Mouse (Mus musculus): ENCODE measurements around the gene Ywhag.
A peak's percentile ranks its signal among the peaks of the same experiment; 100 is the strongest.

The Ywhag gene

DNA sequence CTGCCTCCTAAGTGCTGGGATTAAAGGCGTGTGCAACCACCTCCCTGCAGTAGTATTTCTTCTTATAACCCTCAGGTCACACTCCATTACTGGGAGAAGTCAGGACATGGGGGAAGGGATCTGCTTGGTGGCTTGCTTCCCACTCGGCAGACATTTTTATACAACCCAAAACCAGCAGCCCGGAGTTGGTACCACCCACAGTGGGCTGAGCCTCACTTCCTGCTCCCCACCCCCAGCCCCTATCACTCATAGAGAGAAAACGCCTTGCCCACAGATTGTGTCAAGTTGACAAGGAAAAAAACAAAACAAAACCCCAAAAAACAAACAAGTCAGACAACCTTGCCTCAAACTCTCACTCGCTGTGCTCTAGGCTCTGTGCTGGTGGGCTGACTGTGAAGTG, 21.2 kb downstream of the Ywhag start:
- DNase-seq (ENCODE audit: low spot score), result no peak

DNA sequence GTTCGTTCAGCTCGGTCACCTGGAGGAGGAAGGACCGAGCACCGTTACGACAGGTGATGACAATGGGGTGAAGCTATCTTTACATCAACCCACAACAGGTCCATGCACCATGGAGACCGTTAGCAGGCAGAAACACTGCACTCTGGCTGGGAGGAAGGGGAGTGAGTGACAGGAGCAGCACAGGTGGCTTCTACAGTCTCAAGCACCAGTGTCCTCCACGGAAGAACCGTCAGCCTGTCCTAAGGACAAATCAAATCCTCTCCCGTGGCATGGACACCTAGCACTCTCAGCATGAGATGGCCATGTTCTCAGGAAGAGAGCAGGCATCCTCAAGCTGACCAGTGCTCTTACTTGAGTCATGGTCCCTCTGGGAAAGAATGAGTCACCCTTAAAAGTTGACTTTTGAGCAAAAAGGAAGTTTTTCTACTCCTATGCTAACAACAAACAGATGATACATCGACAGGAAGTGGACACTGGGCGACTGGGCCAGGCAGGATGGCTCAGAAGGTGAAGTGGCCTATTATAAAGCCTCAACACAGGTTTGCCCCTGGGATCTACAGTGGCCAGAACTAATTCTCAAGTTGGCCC, 22.7 kb downstream of the Ywhag start:
- peak; percentile 63 for DNase-seq (ENCODE audit: low spot score)

DNA sequence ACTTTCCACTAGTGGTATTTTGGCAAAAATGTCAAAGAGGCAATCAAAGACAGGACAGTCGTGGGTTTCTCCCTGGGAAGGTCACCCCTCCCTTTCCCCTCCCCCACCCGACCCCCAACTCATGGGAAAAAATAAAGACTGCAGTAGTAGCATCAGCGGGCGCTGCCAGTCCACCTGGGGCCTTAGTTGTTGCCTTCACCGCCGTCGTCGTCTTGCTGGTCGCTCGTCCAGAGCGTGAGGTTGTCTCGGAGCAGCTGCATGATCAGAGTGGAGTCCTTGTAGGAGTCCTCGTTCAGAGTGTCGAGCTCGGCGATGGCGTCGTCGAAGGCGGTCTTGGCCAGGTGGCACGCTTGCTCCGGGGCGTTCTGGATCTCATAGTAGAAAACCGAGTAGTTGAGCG, 23.6 kb downstream of the Ywhag start:
- DNase-seq (ENCODE audit: low spot score), result no peak

DNA sequence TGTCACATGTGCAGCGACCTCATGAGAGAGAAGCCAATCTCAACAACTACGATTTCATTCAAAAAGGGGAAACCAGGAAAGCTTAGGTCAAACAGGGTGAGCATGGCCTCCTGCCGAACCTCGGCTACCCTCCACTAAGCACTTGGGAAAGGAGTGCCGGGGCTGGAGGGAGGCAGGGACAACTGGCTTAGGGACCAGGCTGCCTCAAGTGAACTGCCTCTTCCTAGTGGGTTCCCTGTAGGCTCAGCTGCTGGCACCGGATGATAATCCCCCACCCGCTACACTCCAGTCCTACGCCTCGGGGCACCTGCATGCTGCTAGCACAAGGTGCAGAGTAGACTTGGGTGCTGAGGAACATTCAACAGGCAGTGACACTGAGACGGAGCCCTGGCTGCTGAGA, 24.8 kb downstream of the Ywhag start:
- DNase-seq (ENCODE audit: low spot score), result no peak

DNA sequence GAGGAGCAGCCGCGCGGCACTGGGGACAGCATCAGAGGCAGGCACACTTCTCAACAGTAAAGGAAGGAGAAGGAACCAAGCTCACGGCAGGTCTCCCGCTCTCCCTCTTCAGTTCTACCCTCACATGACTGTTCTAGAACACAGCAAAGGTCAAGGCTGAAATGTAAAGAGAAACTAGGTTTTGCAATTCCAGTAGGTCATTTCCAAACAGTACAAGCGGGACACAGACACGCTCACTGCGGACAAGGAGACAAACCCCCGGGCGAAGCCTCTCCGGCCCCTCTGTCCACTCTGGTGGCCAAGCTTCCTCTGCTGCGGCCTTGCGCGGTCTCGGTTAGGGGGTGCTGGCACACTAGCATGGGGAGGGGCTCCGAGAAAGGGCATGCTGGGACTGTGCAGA, 25.4 kb downstream of the Ywhag start:
- DNase-seq (ENCODE audit: low spot score), result no peak

DNA sequence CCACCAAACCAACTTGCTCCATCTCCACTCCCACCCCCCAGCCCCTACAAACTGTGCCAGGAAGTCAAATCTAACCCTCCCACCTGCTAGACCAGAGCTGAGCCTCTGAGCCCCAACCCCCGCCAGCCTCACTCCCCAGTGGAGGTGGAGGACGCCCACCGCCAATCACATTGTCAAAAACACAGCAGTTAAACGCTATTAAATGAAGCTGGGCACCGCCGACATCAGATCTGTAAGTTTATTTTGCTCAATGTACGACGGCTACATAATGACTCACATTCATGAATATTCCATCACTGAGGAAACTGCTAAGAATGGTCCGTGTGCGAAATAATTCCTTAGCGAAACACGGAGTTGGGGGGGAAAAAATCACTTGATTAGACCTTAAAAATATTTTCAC, 26.2 kb downstream of the Ywhag start:
- DNase-seq (ENCODE audit: low spot score), result no peak

DNA sequence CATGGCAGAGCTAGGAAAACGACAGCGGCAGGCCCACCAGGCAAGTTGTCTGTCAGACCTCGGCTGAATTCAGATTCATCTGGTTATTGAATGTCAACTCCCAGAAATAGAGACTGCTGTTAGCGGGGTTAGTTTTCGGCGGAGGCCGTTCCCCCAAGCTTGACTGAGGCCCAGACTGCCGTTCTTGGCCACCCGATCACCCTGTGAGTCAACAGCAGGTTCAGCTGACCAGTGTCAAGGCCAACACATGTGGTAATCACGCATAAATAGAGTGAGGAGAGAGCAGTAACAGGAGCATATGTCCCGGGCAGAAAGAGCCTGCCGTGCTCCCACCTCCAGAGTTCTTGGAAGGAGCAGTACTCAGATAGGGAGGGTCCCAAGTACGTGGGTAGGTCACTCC, 27.2 kb downstream of the Ywhag start:
- DNase-seq (ENCODE audit: low spot score), result peak; percentile 48

DNA sequence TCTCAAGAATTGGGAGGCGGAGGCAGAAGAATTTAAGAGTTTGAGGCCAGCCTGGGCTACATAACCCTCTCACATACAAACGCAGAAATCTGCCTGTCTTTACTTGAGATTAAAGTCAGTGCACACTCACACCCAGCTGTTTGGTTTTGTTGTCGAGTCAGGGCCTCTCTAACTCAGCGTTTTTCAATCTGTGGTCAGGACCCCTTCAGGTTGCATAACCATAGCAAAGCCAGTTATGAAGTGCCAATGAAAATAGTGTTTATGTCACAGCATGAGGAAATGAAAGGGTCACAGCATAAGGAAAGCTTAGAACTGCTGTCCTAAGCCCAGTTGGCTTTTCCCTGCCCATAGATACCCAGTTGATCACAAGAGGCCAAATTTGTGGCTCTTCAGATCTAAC, 27.6 kb downstream of the Ywhag start:
- DNase-seq (ENCODE audit: low spot score), result no peak

DNA sequence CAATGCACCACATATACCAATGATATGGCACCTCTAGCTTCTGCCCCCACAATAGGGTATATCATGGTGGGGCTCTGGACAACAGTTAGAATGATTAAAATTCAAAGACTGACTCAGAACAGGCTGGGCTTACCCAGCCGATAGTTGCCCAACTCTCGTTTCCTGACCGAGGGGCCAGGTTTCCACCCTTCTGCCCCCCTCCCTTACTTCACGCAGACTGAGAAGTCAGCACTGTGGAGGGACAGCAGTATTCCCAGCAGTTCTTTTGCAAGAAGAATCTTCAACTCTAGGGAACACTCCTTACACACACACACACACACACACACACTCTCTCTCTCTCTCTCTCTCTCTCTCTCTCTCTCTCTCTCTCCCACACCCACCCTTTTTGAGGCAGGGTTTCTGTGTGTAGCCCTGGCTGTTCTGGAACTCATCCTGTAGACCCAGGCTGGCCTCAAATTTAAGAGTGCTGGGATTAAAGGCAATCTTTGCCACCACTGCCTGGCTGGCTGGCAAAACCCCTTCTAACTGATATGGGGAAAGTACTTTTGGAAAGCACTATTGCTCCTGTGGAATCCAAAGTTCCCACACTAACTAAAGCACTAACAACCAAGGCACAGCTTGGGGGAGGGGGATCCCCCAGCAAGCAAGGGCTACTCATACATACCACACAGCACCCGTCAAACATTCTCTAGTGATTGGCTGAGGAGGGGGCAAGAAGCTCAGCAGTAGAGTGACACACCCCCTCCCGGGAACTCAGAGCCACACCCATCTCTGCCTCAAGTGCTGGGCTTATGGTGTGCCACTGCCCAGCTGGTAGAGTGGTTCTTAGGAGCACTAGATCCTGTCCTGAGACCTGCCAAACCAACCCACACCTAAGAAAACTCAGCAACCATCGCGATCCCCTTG, 28.8 kb downstream of the Ywhag start:
- no peak for DNase-seq (ENCODE audit: low spot score)

DNA sequence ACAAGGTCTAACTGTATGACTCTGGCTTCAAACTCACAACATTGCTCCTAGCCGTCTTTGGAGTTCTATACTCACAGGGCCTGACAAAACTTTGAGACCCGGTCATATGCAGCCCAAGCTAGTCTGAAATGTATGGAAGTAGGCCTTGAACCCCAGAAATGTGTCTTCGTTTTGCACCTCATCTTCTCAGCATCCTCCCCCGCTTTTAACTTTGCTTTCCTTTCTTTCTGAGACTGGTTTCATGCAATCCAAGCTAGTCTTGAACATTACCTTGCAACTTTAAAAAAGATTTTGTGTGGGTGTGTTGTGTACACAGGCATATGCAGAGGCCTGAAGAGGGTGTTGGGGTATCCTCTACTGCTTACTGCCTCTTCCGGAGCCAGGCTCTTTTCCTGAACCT, 30.2 kb downstream of the Ywhag start:
- no peak for DNase-seq (ENCODE audit: low spot score)

DNA sequence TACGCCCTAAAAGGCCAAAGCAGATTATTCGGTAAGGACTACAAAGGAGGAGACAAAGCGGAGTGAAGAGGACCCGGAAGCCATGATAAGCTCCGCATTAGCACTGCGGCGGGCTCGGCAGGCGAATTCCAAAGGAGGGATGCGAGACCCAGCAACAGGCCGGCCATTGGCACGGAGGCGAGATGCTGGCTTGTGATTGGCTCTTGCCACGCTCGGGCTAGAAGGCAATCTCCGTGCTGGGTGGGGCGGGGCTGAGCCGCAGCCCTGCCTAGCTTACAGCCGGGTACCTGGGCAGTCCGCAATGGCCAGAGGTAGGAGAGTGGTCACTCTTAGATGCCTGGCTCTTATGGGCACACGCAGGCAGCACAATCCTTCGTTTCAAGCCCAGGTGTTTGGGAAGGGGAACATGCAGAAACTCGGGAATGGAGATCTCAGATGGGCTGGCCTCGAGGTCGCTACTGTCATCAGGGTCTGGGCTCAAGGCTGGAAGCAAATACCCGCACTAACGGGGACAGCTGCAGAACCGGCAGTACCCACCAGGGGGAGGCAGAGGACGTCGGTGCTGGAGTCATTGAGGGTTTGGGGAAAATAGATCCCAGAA, 30.8 kb downstream of the Ywhag start:
- DNase-seq (ENCODE audit: low spot score), result peak; percentile 99

DNA sequence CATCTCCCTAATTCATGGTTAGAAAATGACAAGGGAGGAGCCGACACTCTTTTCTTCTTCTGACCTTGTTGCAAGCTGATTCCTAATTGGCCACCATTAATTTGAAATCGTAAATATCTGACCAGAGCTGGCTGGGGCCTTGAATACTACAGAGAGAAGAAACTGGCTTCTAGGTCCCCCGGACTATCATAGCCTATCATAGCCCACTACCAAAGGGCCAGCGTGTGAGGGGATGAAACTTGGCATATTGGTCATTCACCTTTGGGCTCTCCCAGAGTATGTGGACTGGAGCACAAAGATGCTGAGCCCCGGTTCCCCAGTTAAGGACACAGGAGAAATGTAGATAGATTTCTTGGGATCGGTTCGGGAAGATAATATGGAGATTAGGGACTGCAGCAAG, 31.4 kb downstream of the Ywhag start:
- DNase-seq (ENCODE audit: low spot score), result peak; percentile 56

DNA sequence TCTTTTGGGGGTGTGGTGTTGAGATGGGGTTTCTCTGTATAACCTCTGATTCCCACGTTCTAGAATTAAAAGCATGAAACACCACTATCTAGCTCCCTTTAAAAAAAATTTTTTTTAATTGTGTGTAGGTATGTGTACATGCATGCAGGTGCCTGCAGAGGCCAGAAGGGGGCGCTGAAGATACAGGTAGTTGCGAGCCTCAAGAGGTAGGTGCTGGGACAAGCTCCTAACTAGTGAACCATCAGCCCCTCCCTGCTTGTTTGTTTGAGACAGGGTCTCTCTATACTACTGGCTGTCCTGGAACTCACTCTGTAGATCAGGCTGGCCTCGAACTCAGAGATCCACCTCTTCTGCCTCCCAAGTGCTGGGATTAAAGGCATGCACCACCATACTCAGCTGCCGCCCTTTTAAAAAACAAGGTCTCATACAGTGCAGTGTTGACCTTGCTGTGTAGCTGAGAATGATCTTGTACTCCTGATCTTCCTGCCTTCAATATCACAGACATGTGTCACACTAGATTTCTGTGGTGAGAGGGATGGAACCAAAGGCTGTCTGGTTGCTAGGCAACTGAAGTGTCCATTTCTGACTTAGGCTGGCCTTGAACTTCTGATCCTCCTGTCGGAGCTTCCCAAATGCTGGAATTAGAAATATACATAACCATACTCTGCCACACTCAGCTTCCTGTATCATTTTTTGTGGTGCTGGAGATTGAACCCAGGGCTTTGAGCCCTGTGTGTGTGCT, 32.9 kb downstream of the Ywhag start:
- no peak for DNase-seq (ENCODE audit: low spot score)

DNA sequence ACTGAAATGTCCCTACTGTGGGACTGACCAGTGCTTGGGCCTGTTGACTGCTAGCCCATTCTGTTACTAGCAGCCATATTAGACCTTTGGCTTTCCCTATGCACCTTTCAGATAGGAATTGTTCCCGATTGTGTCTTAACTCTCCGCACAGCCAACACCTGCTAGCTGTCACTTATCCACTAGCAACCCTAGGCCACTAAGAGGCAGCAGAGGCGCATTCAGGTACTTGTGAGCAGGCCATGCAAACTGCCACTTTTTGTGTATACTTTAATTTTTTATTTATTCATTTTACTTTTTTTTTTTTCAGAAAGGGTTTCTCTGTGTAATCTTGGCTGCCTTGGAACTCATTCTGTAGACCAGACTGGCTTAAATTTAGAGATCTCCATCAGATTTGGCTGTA, 33.7 kb downstream of the Ywhag start:
- no peak for DNase-seq (ENCODE audit: low spot score)

DNA sequence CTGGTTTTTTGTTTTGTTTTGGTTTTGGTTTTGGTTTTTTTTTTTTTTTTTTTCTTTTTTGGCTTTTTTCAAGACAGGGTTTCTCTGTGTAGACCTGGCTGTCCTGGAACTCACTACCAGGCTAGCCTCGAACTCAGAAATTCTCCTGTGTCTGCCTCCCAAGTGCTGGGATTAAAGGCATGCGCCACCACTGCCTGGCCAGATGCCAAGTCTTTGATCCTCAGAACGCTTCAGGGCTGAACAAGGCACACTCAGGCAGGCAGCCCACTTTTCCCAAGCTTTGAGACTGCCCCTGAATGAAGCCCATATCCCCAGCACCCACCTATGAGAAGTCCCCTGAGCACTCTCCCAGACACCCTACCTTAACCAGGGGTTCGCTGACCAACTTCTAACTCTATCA, 34.6 kb downstream of the Ywhag start:
- DNase-seq (ENCODE audit: low spot score), result no peak

DNA sequence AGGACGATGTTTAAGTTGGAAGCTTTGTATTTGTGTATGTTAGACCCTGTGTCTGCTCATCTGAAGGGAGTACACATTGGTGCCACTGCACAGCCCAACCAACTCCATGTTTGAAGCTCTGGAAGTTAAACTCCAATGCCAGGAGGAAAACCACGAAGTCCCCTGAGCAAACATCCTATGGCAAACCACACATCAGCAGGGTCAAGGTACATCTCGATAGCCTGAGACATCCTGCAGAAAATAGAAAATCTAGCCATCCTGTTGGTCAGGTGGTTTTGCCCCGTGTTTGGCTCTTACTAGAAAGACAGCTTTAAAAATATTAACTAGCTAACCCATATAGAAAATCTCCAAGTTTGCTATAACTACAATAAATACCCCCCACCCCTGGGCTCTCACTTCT, 35.4 kb downstream of the Ywhag start:
- DNase-seq (ENCODE audit: low spot score), result no peak

DNA sequence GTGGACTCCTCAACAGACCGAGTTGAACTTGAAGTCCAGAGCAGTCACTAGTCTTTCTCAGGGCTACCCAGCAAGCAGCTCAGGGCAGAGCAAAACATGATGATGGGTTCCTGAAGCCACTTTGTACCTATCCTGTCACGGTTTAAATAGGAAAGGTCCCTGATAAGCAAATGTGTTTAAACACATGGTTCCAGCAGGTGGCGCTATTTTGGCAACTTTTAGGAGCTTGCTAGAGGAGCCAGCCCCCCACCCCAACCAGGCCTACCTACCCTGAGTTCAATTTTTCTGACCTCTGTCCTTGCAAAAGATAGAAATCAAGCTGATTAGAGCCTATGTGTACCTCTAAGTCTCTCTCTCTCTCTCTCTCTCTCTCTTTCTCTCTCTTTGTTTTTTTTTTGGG, 36.4 kb downstream of the Ywhag start:
- DNase-seq (ENCODE audit: low spot score), result peak; percentile 75

DNA sequence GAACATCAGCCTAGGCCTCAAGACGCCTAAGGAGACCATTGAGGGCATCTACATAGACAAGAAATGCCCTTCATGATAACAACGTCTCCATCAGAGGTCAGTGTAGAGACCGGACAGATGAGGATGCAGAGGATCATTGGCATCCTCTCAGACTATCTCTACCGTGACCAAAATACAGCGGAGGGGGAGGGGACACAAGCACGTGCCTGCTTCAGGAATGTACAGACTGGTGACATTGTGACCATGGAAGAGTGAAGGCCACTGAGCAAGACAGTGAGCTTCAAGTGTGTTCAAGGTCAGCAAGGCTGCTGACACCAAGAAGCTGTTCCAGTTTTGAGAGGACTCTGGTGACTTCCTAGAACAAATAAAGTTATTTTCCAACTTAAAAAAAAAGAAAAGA, 39.5 kb downstream of the Ywhag start:
- DNase-seq (ENCODE audit: low spot score), result no peak

DNA sequence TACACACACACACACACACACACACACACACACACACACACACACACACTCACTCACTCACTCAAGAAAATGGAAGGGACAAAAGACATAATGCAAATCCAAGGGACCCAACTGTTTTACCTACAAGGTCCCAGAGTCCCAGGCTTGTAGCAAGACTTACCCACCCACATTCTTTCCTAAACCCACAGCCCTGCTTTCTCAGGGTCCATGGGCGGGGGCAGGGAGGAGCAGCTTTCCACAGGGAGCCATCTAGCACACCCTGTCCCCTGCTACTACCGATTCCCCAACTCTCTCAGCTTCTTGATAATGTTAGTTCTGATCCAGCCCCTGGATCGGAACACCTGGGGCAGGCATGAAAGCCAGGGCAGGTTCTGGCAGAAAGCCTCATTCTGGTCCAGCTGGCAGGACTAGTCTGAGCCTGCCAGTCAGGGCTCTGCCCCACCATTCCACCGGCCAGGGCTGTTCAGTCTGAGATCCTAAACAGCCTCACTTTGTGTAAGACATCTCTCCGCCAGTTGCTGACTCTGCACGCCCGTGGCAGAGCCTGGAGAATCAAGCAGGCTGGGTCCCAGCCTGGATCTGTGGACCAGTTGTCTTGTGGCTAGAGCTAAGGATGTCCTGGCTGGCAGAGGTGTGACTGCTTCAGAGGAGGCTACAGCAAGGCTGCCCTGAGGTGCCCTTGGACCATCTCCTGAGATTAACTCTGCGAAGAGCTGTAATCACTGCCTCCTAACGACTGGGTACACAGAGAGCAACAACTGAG, 41.6 kb downstream of the Ywhag start:
- DNase-seq (ENCODE audit: low spot score), result no peak

DNA sequence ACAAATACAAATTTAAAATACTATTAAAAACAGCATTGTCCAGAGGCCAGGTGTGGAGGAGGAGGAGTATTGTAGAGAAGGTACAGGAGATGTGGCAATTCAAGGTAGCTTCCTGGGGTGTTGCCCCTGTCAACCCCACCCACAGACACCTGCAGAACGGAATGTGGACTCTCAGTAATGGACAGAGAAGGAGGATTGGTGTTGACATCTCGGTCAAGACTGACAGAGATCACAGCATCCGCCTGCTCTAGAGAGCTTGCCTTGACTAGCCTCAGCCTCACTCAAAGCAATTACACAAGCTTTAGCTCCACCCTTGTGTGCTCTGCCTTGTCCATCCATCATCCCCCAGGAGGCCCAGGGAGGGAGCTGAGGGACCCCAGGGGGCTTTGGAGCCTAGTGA, 43.5 kb downstream of the Ywhag start:
- DNase-seq (ENCODE audit: low spot score), result no peak

DNA sequence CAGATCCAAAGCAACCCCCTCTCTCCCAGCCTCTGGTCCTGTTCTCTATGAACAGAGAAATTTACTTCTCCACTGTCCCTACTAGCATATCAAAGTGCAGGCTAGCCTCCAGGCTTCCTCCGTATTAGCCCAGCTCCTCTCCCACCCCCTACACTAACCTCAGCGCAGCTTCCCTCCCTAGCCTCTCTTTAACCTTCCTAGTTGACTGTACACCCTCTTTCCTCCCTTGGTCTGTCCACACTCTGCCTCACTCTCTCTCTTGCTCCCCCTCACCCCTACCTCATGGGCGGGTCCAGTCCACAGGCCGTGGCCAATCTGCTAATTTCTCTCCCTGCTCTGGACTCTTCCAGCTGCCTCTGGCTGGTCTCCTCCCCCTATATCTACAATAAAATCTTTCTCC, 44.1 kb downstream of the Ywhag start:
- no peak for DNase-seq (ENCODE audit: low spot score)
